Mouse (Mus musculus): Measurements from ENCODE around the gene Arhgap27.

- TF ChIP-seq CTCF (IDR thresholded peaks at IDR 0.05; ENCODE audit: insufficient read depth, low read depth, low read length): no peak
- TF ChIP-seq POLR2A (IDR thresholded peaks at IDR 0.05; ENCODE audit: insufficient read depth, low read depth, low read length): no peak
These were observed 24.8 kb downstream of the Arhgap27 start for GRCm38 (mm10) chr11:103338671-103339070.
